Mouse (Mus musculus) liver, embryonic 14.5 days (tissue): ENCODE results near the gene Rhno1. TPM values are rescaled to one million over a fixed set of nuclear protein-coding genes. Genes with fewer than 3 reads are reported as not detected.
"Not testable (repeated sequence)": the region's sequence is repeated elsewhere in the genome, so short reads cannot be mapped to it uniquely, and the experiment has no call there.

Source experiments
- ATAC-seq: fragments of 200-750 bp; cut with Nextera tagmentation; 2 replicates; pipeline ENCODE4 v1.8.0; 2017; ENCODE audit warnings: moderate number of reproducible peaks, mild to moderate bottlenecking, moderate library complexity; ENCODE audit not compliant: insufficient read depth
- DNase-seq, 3 experiments: peaks; one replicate each; pipeline ENCODE4 v3.0.0-alpha.2; 2012 to 2013; ENCODE audit warnings: low read depth in 3 of 3, low spot score in 3 of 3
- H3K27ac ChIP-seq: fragments of 300-500 bp; sonication (generic); 2 replicates; pipeline ENCODE4 v1.5.1; 2014; ENCODE audit warnings: moderate library complexity, mild to moderate bottlenecking, control low read depth, inconsistent platforms
- H3K27me3 ChIP-seq: fragments of 300-500 bp; sonication (generic); 2 replicates; pipeline ENCODE4 v1.6.1; 2014; ENCODE audit warnings: mild to moderate bottlenecking, low read length, moderate library complexity; ENCODE audit not compliant: control insufficient read depth, insufficient read depth
- H3K36me3 ChIP-seq: fragments of 300-500 bp; sonication (generic); replicated peaks from 2 replicates; pipeline ENCODE4 v1.6.1; 2014; ENCODE audit warnings: low read depth; ENCODE audit not compliant: control insufficient read depth, insufficient read depth
- H3K4me1 ChIP-seq, 2 experiments: fragments of 200-500 bp in 1 of 2; fragments of 300-500 bp in 1 of 2; sonication (generic) in 1 of 2; replicated peaks; 2 replicates each; pipeline ENCODE4 v1.6.1; 2012 to 2014; ENCODE audit warnings: antibody characterized with exemption in 1 of 2, inconsistent platforms in 1 of 2, low read length in 1 of 2; ENCODE audit not compliant: control insufficient read depth in 2 of 2, insufficient read depth in 2 of 2
- H3K4me2 ChIP-seq: fragments of 300-500 bp; sonication (generic); 2 replicates; pipeline ENCODE4 v1.6.1; 2014; ENCODE audit warnings: low read depth, mild to moderate bottlenecking, control low read depth, moderate library complexity
- H3K4me3 ChIP-seq, 2 experiments: fragments of 200-500 bp in 1 of 2; fragments of 300-500 bp in 1 of 2; sonication (generic) in 1 of 2; 2 replicates each; pipeline ENCODE4 v1.5.1; 2012 to 2014; ENCODE audit warnings: low read depth in 2 of 2, low read length in 2 of 2, mild to moderate bottlenecking in 2 of 2, control low read depth in 1 of 2, inconsistent platforms in 1 of 2, moderate library complexity in 1 of 2; ENCODE audit not compliant: insufficient read depth in 1 of 2
- H3K9ac ChIP-seq: fragments of 300-500 bp; sonication (generic); replicated peaks from 2 replicates; pipeline ENCODE4 v1.6.1; 2014; ENCODE audit warnings: mild to moderate bottlenecking, control low read depth, moderate library complexity
- H3K9me3 ChIP-seq: fragments of 300-500 bp; sonication (generic); 2 replicates; pipeline ENCODE4 v1.6.1; 2016; ENCODE audit warnings: low read length, mixed read lengths; ENCODE audit not compliant: control insufficient read depth
- CTCF ChIP-seq: IDR thresholded peaks from 2 replicates; pipeline ENCODE4 v1.5.1; 2016; ENCODE audit warnings: antibody characterized with exemption, low read depth, control low read depth
- EP300 ChIP-seq: IDR thresholded peaks from 2 replicates; pipeline ENCODE4 v1.6.1; 2016; ENCODE audit warnings: antibody characterized with exemption, low read depth
- WGBS: fragments of 180-500 bp; shearing (Covaris S2); extraction: QIAGEN DNeasy Blood & Tissue Kit; methylation state at CpG from one replicate; pipeline ENCODE4 v1.1.7; 2014; ENCODE audit not compliant: insufficient replicate concordance; 5-methylcytosine and 5-hydroxymethylcytosine counted together
- polyA plus RNA-seq, 2 experiments: library from polyadenylated mRNA; depleted of rRNA in 1 of 2; stranded (reverse) in 1 of 2; unstranded in 1 of 2; fragments of >200 nt; fragmentation: Nextera tagmentation in 1 of 2; extraction: Ambion mirVana in 1 of 2; gene quantifications; 2 replicates each; pipeline versions ENCODE4 v1.2.1 to v1.2.3; 2012 to 2014

The Rhno1 gene
- polyA plus RNA-seq, 2 experiments: 19.0 to 45.1 TPM

DNA sequence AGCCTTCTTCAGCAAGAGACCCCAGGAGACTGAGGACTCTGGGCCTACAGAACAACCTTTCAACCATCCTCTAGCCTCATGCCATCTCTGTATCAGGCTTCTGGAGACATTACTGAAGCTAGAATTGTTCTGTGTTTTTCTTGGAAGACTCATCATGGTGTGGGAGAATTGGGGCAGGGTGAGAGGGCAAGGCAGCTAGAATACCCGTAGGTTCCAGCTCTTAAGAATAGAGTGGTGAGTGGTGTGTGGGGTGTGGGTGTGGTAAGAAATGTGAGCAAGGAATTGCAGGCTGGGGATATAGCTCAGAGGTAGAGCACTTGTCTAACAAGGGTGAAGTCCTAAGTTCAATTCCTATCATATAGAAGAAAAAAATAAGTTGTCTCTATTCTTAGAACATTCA, 22.3 kb upstream of the Rhno1 start:
- Histone ChIP-seq H3K36me3 (no peaks in the 10 kb centered on the region), H3K27me3 (no peaks in the 10 kb centered on the region), H3K4me3 (no peak overlapping the region), H3K4me2 (no peak overlapping the region), H3K27ac (no peak overlapping the region), H3K4me1 (no peaks in the 10 kb centered on the region), H3K9ac (no peak overlapping the region), H3K9me3 (no peaks in the 10 kb centered on the region)
- ATAC-seq (no peak), DNase-seq (no peak)
- 53% methylated on average over 1 of the region's 1 CpGs for WGBS
- TF ChIP-seq CTCF: no peak
- no peak for TF ChIP-seq EP300

DNA sequence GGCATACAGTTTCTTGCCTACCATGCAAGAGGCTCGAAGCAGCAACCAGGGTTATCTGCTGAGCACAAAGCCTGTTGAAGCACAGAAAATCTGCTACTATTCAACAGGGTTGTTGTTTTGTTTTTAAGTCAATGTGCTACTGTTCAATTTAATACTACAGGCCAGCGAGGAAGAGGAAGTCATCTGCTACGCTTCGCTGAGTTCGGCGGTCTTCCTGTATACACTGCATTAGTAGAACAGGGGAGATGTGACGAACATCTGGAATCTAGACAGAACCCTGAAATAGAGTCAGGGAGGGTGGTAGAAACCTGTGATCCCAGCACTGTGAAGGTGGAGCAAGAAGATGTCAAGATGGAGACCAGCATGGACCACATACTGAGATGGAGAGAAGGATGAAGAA, 21.0 kb upstream of the Rhno1 start:
- Histone ChIP-seq H3K9ac (no peak overlapping the region), H3K9me3 (no peaks in the 10 kb centered on the region), H3K27ac (no peak overlapping the region), H3K36me3 (no peaks in the 10 kb centered on the region), H3K4me2 (no peak overlapping the region), H3K4me1 (no peaks in the 10 kb centered on the region), H3K4me3 (no peak overlapping the region), H3K27me3 (no peaks in the 10 kb centered on the region)
- DNase-seq (no peak), ATAC-seq (no peak)
- 52% methylated on average over 7 of the region's 7 CpGs for WGBS
- TF ChIP-seq CTCF (no peak), EP300 (no peak)

DNA sequence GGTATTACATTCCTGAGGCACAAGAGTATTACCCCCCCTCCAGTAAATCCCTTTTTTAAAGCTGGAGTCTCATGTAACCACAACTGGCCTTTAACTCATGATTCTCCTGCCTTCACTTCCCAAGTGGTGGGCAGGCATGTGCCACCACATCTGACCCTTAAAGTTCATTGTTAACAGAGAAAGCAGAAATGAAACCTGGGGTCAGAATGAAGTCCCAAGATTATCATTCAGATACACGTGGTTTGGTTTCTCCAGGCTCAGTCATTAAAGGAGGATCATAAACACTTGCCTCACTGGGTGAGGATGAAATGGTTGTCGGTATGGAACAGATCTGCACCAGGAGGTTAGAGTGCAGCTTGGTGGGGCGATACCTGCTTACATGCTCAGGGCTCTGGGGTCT, 18.5 kb upstream of the Rhno1 start:
- Histone ChIP-seq H3K27ac (no peak overlapping the region), H3K4me1 (no peaks in the 10 kb centered on the region), H3K36me3 (no peaks in the 10 kb centered on the region), H3K27me3 (no peaks in the 10 kb centered on the region), H3K4me3 (no peak overlapping the region), H3K9ac (no peak overlapping the region), H3K9me3 (no peaks in the 10 kb centered on the region), H3K4me2 (no peak overlapping the region)
- TF ChIP-seq CTCF (no peak), EP300 (no peak)
- no peak for DNase-seq
- WGBS: 44% methylated on average over 3 of the region's 3 CpGs
- no peak for ATAC-seq

DNA sequence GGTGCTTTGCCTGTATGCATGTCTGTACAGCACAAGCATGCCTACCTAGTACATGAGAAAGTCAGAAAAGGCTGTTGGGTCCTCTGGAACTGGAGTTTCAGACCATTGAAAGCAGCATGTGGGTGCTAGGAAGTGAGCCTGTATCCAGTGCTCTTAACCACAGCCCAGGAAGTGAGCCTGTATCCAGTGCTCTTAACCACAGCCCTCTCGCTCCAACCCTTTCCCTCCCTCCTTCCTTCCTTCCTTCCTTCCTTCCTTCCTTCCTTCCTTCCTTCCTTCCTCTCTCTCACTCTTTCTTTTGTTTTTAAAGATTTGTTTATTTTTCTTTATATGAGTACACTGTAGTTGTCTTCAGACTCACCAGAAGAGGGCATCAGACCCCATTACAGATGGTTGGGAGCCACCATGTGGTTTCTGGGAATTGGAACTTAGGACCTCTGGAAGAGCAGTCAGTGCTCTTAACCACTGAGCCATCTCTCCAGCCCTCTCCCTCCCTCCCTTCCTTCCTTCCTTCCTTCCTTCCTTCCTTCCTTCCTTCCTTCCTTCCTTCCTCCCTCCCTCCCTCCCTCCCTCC, 18.0 kb upstream of the Rhno1 start:
- DNase-seq, H3K4me2 ChIP-seq, H3K27ac ChIP-seq, H3K4me1 ChIP-seq, ATAC-seq, H3K9ac ChIP-seq, H3K4me3 ChIP-seq, H3K27me3 ChIP-seq, H3K9me3 ChIP-seq, H3K36me3 ChIP-seq: not testable (repeated sequence)
- WGBS: 29% methylated on average over 1 of the region's 1 CpGs
- 0 out of 2 replicates have a peak, but pooled peaks have one; percentile 9 for TF ChIP-seq CTCF

DNA sequence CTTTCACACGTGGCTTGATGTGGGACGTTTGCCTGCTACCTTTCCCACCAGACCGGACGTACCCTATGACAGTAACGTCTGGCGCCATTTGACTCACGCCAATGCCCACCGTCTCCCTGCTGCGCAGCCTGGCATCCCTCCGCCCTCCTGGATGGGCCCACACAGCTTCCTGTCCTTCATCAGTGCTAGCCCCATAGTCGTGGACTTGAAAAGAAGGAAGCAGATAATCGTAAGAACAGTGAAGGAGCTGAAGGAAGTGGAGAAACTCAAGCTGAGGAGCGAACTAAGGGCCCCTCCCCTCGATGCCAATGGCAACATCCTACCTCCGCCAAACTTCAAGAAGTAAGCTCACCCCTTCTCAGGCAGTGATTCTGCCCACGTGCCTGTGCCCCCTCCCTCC, 16.9 kb upstream of the Rhno1 start:
- no peaks in the 10 kb centered on the region for H3K27me3 ChIP-seq
- WGBS: 55% methylated on average over 16 of the region's 16 CpGs
- H3K9me3 ChIP-seq: no peaks in the 10 kb centered on the region
- no peak overlapping the region for H3K4me3 ChIP-seq
- TF ChIP-seq EP300 (no peak), CTCF (no peak)
- no peak overlapping the region for H3K27ac ChIP-seq
- no peaks in the 10 kb centered on the region for H3K4me1 ChIP-seq
- H3K36me3 ChIP-seq: no peaks in the 10 kb centered on the region
- no peak overlapping the region for H3K4me2 ChIP-seq
- no peak for DNase-seq
- H3K9ac ChIP-seq: no peak overlapping the region
- ATAC-seq: no peak
